Mouse (Mus musculus) brain, embryonic 18.5 days (tissue): Measurements from ENCODE around the gene Hlx.

Source experiments
- DNase-seq: peaks from one replicate; pipeline ENCODE4 v3.0.0-alpha.2; 2012; ENCODE audit warnings: low read depth, low spot score

The Hlx gene

DNA sequence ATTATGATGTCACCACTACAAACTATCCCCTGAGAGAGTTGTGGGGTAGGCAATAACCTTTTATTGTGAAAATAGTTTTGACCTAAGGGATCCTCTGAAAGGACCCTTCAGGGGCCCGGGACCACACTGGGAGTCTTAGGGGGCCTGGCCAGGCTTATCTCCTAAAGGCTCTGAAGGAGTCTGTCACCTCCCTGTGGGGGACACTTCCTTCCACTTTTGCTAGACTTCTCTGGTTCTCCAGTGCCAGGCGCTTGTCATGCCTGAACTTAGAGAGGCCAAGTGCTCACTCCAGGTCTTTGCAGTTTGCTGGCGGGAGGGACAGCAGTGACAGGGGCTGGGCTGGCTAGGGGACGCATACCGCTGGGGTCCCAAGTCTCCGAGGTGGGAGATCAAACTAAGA is 16.3 kb downstream of the Hlx start:
- DNase-seq: no peak

DNA sequence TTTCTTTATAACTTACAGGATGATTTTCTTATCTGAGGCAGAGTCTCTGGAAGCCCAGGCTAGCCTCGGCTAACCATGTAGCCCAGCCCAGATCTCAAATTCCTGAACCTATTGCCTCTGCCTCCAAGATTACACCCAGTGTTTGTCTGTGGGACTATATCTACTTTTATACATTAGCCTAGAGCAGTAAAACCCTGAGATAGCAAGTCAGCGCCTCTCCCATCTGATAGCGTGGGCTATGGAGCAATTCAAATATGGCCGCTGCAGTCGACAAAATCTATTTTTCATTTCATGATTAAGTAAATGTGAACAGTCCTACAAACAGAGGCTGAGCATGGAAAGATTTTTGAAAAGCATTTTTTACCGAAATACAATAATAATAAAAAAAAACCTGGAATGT is 16.7 kb downstream of the Hlx start:
- no peak for DNase-seq

DNA sequence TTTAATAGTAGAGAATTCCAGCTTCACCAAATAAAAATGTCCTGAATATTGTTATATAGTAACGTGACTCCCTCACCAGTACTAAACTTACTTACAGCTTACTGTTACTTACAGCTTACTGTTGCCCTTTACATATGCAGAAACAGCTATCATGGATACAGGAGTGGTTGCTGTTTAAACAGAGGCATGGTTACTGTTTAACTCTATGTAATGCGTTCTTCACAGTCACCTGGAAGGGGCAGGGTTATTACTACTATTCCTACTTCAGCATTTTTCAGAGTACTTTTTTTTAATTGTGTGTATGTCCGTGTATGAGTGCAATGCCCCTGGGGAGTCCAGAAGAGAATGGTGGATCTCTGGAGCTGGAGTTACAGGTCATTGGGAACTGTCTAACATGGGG is 17.9 kb downstream of the Hlx start:
- DNase-seq: no peak

DNA sequence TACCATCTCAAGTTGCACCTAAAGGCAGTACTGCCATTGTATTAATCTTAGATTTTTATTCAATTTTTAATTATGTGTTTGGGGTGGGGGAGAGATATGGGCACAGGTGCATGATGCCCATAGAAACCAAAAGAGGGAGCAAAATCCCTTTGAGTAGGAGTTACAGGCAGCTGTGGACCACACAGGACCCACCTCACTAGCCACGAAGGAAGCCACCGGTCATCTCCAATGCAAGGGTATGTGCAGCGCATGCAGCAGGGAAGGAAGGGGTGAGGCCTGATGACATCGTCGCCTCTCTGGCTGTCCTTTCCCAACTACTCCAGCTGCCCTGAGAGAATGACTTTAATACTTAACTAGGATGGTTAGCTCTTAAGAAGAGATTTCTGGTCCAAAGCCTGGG is 18.7 kb downstream of the Hlx start:
- no peak for DNase-seq

DNA sequence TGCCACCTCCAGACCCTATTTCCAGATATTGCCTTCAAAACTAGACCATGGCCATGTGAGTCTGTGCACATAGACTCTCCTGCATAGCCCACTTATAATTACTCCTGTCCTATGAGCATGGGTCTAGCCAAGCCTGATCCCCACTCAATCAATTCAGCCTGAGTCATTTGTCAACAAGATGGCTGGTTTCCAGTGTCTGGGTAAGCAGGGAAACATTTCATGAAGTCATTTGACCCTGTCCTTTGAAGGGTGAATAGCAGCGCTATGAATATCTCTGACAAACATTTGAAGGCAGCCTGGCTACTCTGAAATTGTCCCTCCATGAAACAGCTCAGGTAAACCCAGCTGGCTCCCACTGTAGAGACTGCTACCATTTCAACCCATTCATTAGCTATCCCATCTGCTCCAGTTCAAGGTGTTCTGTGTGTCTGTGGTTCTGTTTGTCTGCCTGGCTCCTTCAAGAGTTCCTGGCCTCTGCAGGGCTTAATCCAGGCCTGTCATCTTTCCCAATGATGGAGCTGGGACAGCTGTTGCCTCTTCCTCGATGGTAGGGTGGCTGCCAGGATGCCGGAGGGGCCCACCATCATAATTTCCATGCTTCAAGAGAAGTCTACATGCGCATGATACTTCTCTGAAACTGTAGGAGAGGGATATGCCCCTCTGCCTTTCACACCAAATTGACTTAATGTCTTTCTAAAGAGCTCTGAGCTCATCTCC is 24.7 kb downstream of the Hlx start:
- DNase-seq: no peak

DNA sequence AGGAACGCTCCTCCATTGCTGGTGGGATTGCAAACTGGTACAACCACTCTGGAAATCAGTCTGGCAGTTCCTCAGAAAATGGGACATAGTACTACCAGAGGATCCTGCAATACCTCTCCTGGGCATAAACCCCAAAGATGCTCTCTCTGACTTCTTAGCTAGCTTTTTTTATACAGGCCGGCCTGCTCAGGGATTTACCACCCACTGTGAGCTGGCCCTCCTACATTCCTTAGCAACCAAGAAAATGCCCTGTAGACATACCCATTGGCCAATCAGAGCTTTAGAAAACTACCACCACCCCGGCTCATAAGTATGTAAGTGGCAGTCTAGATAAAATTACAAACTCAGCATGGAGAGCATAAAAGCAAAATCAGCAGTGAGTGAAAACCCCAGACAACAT is 27.5 kb downstream of the Hlx start:
- DNase-seq: no peak

DNA sequence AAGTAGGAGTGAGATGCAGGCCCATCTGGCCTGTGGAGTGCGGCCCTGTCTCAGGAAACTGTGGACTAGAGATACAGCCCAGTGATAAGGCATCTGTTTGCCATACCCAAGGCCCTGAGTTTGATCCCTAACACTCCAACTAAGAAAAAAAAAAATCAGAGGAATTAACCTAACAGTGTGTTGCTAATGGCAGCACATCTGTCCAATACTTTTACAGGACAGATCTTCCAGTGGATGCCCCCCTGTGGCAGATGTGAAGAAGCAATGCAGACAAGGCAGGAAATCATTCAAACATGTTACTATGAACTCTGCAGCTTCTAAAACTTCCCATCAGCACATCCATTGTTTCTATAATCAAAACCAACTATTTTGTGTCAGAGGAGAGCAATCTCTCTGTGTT is 33.1 kb downstream of the Hlx start:
- no peak for DNase-seq

DNA sequence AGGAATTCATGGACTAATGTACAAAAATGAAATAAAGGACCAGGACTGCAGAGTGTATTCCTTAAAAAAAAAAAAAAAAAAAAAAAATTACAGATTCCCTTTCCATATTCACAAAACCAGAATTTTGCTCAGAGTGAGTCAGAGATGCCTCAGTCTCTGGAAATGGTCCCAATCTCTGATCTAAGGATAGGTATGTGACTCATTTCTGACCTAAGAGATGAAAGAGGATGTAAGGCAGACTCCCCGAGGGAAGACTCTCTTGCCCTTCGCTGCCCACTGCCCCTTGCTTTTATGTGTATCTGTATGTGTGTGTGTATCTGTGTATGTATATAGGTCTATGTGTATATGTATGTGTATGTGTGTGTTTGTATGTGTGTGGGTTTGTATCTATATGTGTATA is 37.0 kb downstream of the Hlx start:
- no peak for DNase-seq

DNA sequence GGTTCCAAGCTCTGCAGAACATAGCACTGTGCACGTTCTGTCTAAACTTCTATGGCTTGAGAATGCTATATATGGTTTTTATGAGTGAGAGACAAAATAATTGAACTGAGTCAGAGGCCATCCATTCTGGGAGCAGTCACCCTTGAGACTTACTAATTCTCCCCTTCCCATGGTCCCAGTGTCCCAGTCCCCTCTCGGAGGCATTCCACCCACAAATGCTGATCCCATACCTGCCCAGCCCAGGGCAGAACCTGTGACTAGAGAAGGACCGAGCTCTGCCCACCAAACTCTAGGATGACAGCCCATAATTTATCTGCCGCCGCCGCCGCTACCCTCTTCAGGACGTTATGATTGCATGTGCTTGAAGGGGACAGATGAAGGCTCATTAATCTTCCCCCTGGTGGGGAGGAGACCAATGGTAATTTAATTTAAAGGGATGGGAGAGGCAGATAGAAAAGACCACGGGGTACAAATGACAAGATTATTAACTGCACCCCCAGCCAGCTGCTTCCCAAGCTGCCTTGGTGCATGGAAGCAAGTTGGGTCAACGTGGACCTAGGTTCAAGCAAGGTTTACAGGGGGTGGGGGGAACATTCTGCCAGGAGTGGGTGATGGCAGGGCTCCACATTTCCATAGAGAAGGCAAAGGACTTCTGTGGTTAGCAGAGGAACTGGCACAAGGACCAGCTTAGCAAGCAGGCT is 40.1 kb downstream of the Hlx start:
- no peak for DNase-seq

DNA sequence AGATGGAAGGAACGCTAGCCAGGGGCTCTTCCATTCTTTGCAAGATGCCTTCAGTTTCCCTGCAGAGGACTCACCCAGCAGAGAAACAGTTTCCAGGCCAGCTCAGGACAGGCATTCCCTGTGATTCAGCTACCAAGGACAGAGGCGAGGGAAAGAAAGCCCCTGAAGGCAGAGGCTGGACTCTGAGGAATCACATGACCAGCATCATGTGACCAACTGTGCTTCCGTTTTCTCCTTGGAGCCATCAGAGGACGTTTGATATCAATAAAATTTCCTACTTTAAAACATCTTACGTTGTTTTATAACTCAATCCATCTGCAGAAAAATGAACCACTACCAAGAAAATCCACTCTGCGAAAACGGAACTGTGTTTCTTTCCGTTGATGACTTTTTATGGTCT is 41.2 kb downstream of the Hlx start:
- DNase-seq: no peak

DNA sequence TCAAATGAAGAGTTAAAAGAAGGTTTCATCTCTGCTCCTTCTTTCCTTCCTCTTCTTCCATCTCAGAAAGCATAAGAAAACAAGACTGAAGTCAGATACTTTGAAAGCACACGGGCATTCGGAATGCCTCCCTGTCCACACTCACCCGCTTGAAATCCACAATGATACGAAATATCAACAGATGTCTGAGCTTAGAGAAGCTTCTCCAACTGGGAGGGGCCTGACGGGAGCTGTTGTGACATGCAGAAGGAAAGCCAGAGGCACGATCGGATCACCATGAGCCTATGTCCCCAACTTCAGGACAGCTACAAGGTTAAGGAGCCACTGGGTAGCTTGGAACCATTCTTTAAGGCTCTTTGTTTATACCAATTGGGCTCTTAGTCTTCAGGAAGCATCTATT is 44.4 kb downstream of the Hlx start:
- DNase-seq: no peak

DNA sequence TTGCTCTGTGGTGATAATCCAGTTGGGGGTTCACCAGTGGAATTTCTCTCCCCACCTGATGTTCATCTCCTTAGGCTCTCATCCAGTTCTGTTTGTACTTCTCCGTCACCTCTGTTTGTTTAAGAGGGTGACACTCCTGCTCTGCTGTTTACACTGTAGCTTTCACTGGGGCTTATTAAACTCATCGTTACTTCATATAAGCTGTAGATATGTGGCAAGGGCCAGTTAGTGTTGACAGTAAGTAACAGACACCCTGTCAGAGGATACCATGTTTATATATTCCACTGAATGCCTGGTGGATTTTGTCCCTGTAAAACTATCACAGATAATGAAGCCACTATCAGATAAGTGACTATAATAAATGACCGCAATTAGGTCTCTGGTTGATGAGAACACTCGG is 44.9 kb downstream of the Hlx start:
- DNase-seq: no peak

DNA sequence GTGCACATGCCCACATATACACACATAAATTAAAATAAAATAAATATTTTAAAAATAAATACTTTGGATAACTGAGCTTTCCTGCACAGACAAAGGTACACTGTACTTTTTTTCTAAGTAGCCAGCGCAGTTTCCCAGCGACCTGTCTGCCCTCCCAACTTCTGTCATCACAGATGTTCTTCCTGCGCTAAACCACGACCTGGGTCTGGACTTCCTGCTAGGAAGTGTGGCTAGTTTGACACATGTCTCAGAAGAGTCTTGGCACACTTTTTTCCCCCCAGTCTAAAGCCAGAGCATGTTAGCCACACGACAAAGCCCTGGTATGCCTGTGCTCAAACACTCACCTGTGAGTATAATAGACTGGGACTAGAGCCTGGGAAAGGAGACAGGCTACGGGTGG is 48.9 kb downstream of the Hlx start:
- no peak for DNase-seq

DNA sequence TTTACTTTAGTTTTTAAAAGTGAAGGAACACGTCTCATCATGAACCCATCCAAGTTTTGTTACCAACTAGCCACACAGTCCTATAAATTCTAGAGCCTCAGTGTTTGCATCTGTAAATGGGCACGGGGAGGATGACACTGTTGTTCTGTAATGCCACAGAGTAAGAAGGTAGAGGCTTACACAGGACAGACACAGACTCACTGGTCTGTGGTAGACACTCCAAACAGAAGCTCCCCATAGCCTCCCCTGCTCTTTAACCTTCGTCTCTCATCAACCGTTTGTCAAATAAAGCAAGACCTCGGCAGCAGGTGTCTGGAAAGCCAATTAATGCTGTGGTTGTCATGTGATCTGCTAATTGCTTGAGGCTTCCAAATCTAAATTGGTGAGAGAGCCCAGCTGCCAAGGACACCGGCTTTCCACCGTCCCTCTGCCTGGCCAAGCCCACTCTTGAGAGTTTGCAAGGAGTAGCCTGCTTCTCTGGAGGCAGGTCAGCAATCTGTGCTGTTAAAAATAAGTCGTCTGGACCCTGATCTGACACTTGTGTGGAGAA is 52.9 kb downstream of the Hlx start:
- DNase-seq: no peak

DNA sequence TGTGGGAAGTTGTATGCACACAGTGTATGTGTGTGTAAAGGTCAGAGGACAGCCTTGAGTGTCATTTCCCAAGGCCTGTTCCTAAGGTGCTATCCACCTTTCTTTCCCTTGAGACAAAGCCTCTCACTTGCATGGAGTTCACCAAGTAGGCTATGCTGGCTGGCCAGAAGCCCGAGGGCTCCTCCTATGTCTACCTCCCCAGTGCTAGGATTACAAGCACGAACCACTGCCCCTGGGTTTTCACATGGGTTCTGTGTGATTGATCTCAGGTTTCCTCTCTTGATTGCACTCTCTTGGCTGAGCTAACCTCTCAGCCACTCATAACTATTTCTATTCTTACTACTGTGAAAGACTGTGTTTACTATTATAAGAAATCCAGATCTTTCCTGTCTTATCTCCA is 54.8 kb downstream of the Hlx start:
- DNase-seq: no peak
